10 mouse cellular contexts compared by ENCODE assay signal in the genomic region with DNA sequence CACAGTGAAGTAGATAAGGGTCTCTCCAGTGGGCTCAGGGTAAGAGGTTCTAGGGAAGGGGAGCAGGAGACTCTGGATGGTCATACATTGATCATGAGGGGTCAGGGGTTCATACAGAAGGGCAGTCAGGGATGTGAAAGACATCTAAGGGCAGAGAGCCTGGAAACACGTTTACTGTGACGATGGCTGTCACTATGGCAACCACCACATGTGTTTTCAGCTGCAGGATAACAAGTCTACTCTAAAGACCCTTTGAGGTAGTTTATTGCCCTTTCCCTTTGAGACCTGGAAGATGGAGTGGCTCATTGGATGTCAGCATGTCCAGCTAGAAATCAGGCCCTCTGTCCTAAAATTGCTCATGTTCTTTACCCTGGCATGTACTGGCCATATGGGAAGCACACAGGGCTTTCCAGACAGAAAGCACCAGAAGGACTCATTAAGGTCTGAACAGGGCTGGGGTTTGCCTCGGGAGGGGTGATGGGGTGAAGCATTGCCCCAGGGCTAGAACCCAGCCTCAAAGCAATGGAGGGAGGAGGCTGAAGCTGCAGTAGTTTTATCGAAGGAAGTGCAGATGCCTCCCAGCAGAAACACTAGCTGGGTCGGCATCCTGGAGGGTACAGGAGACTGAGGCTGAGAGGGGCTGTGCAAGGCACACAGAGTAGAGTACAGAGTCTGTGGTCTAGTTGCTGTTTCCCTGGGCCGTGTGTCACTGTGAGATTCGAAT.
DNase-seq lines count a peak whose midpoint lies in the region; ATAC-seq and TF ChIP-seq lines count a peak whose summit lies in the region.
"Had no signal": no experiment of that assay in that cellular context is flagged by ENCODE, and none has a peak within 500 bp of the region (broad histone marks: within the 10 kb centered on the region; RNA-seq: fewer than 3 reads in every experiment).

No protein-coding gene starts in this region.

- H3K4me1 ChIP-seq in intestine, embryonic 15.5 days (replicated peaks): peaks cover 10% of the 10 kb centered on the region
- no peaks in the 10 kb centered on the region; the same call in 1 of the 2 replicates for H3K4me1 ChIP-seq in intestine, postnatal 0 days (replicated peaks; ENCODE audit: control insufficient read depth, insufficient read depth, low read length)
- H3K4me1 ChIP-seq in hindbrain, embryonic 12.5 days: peaks cover 26% of the 10 kb centered on the region
- H3K4me1 ChIP-seq in midbrain, embryonic 11.5 days (ENCODE audit: control insufficient read depth, insufficient read depth, low read length): peaks cover 25% of the 10 kb centered on the region
- H3K4me1 ChIP-seq in lung, adult 2 months (ENCODE audit: control insufficient read depth, insufficient read depth, low read length): no peaks in the 10 kb centered on the region; the same call in 1 of the 2 replicates

- H3K9me3 ChIP-seq in intestine, embryonic 15.5 days: no peaks in the 10 kb centered on the region
- H3K9me3 ChIP-seq in intestine, postnatal 0 days (ENCODE audit: control insufficient read depth): no peaks in the 10 kb centered on the region
- no peaks in the 10 kb centered on the region for H3K9me3 ChIP-seq in hindbrain, embryonic 12.5 days (replicated peaks)
- no peaks in the 10 kb centered on the region for H3K9me3 ChIP-seq in midbrain, embryonic 11.5 days (ENCODE audit: control insufficient read depth, low read length)
- H3K9me3 ChIP-seq: embryonic facial prominence, embryonic 15.5 days had no signal

- DNase-seq in midbrain, embryonic 11.5 days (ENCODE audit: low spot score, missing footprints): peak; percentile 92
- DNase-seq in cerebellum, postnatal 4 days (ENCODE audit: low spot score in 2 of 2): no peak
- DNase-seq in lung, adult 2 months: no peak
- no peak for DNase-seq in right cerebral cortex, postnatal 14 days
- DNase-seq in gastrocnemius, postnatal 25 days: no peak

- no peak overlapping the region for H3K4me3 ChIP-seq in intestine, embryonic 15.5 days (replicated peaks)
- H3K4me3 ChIP-seq in intestine, postnatal 0 days (ENCODE audit: low read depth, low read length): no peak overlapping the region
- no peak overlapping the region for H3K4me3 ChIP-seq in hindbrain, embryonic 12.5 days
- no peak overlapping the region for H3K4me3 ChIP-seq in midbrain, embryonic 11.5 days (ENCODE audit: low read depth, low read length)
- H3K4me3 ChIP-seq in lung, adult 2 months (replicated peaks; ENCODE audit: extremely low read depth, low read depth, low read length): no peak overlapping the region
- H3K4me3 ChIP-seq: embryonic facial prominence, embryonic 15.5 days had no signal

- H3K4me2 ChIP-seq in intestine, embryonic 15.5 days (replicated peaks): no peak overlapping the region
- H3K4me2 ChIP-seq in intestine, postnatal 0 days (replicated peaks; ENCODE audit: low read depth): no peak overlapping the region
- no peak overlapping the region for H3K4me2 ChIP-seq in hindbrain, embryonic 12.5 days (replicated peaks)
- peak overlapping the region; percentile 22; the same call in 1 of the 2 replicates for H3K4me2 ChIP-seq in midbrain, embryonic 11.5 days

- TF ChIP-seq CTCF in intestine, postnatal 0 days (IDR thresholded peaks at IDR 0.05; ENCODE audit: low read depth): no peak
- TF ChIP-seq CTCF in lung, adult 2 months (IDR thresholded peaks at IDR 0.05; ENCODE audit: insufficient read depth, low read length): no peak

- 35% methylated on average over 7 of the region's 7 CpGs for WGBS in intestine, embryonic 15.5 days
- WGBS in intestine, postnatal 0 days: 52% methylated on average over 7 of the region's 7 CpGs
- 16% methylated on average over 7 of the region's 7 CpGs for WGBS in hindbrain, embryonic 12.5 days
- WGBS in midbrain, embryonic 11.5 days: 16% methylated on average over 7 of the region's 7 CpGs
- WGBS in lung, adult 2 months: 32% methylated on average over 7 of the region's 7 CpGs

- H3K27ac ChIP-seq in intestine, embryonic 15.5 days: no peak overlapping the region
- H3K27ac ChIP-seq in intestine, postnatal 0 days (ENCODE audit: low read depth, low read length): no peak overlapping the region
- peak overlapping the region; percentile 80 for H3K27ac ChIP-seq in hindbrain, embryonic 12.5 days
- peak overlapping the region; percentile 56 for H3K27ac ChIP-seq in midbrain, embryonic 11.5 days (ENCODE audit: low read depth, low read length)
- H3K27ac ChIP-seq: embryonic facial prominence, embryonic 15.5 days had no signal

- no peaks in the 10 kb centered on the region for H3K36me3 ChIP-seq in intestine, embryonic 15.5 days
- H3K36me3 ChIP-seq in intestine, postnatal 0 days (ENCODE audit: control insufficient read depth, insufficient read depth): no peaks in the 10 kb centered on the region
- no peaks in the 10 kb centered on the region for H3K36me3 ChIP-seq in hindbrain, embryonic 12.5 days
- H3K36me3 ChIP-seq in midbrain, embryonic 11.5 days (ENCODE audit: control insufficient read depth, insufficient read depth, low read length): no peaks in the 10 kb centered on the region
- H3K36me3 ChIP-seq: embryonic facial prominence, embryonic 15.5 days; G1E had no signal

- no peaks in the 10 kb centered on the region for H3K27me3 ChIP-seq in intestine, embryonic 15.5 days (replicated peaks)
- no peaks in the 10 kb centered on the region for H3K27me3 ChIP-seq in intestine, postnatal 0 days (replicated peaks; ENCODE audit: control insufficient read depth, insufficient read depth, low read length)
- H3K27me3 ChIP-seq in hindbrain, embryonic 12.5 days: no peaks in the 10 kb centered on the region
- H3K27me3 ChIP-seq in midbrain, embryonic 11.5 days (ENCODE audit: control insufficient read depth, insufficient read depth, low read length): no peaks in the 10 kb centered on the region
- H3K27me3 ChIP-seq: embryonic facial prominence, embryonic 15.5 days had no signal

- TF ChIP-seq POLR2A in lung, adult 2 months (IDR thresholded peaks at IDR 0.05; ENCODE audit: borderline replicate concordance, extremely low read depth, low read depth, low read length): no peak

- H3K9ac ChIP-seq in intestine, embryonic 15.5 days: no peak overlapping the region
- no peak overlapping the region for H3K9ac ChIP-seq in intestine, postnatal 0 days (ENCODE audit: low read depth, low read length)
- no peak overlapping the region for H3K9ac ChIP-seq in hindbrain, embryonic 12.5 days
- peak overlapping the region; percentile 1 for H3K9ac ChIP-seq in midbrain, embryonic 11.5 days (ENCODE audit: low read length)
- H3K9ac ChIP-seq: embryonic facial prominence, embryonic 15.5 days had no signal

- ATAC-seq in intestine, embryonic 15.5 days: 0 out of 2 replicates have a peak, but pooled peaks have one; percentile 17
- no peak for ATAC-seq in intestine, postnatal 0 days
- ATAC-seq in hindbrain, embryonic 12.5 days (ENCODE audit: low FRiP score): peak; percentile 46
- ATAC-seq in midbrain, embryonic 11.5 days (ENCODE audit: low FRiP score): peak; percentile 83

Comparison
In these comparisons a context has a peak if more than half of its experiments do, and no peak if none do; other contexts are left out.
1. H3K27ac ChIP-seq: peak in hindbrain, embryonic 12.5 days (single experiment) and midbrain, embryonic 11.5 days (single experiment); none in intestine, embryonic 15.5 days (single experiment) and intestine, postnatal 0 days (single experiment).